Mouse (Mus musculus): ENCODE measurements at regions not wholly inside any gene's neighbourhood (a gene's known extent, or its start where the extent isn't known, plus 50 kb on each side); places are given as distances from the start of the nearest gene placed in this dataset.
A peak's percentile ranks its signal among the peaks of the same experiment; 100 is the strongest.

DNA sequence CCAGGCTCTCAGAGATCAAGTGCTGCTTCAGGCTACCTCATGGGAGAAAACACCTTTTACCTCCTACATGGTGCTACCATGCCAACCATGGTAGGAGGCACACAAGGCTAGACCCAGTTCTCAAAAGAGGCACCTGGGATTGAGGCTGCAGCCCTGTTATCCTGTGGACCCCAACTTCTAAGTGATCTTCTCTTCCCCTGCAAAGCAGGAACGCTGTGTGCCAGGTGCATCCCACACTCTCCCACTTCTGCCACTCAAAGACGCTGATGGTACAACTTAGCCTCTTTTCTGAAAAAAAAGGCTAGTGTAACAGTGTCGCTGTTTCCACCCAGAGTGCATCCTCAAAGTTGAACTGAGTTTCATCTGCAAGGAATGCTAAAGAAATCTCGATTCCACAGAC, 138.7 kb downstream of the Npy start:
- no peak overlapping the region for H3K9ac ChIP-seq
- H3K9me3 ChIP-seq (replicated peaks), result no peaks in the 10 kb centered on the region
- no peaks in the 10 kb centered on the region for H3K4me1 ChIP-seq (replicated peaks)
- no peaks in the 10 kb centered on the region for H3K27me3 ChIP-seq
- H3K4me2 ChIP-seq, result no peak overlapping the region
- H3K4me3 ChIP-seq, result no peak overlapping the region
- 80% methylated on average over 4 of the region's 4 CpGs for WGBS
- H3K27ac ChIP-seq, result no peak overlapping the region
- H3K36me3 ChIP-seq, result no peaks in the 10 kb centered on the region
- no peak for ATAC-seq (replicated peaks; ENCODE audit: insufficient number of reproducible peaks, insufficient read depth, low FRiP score, low read depth)

DNA sequence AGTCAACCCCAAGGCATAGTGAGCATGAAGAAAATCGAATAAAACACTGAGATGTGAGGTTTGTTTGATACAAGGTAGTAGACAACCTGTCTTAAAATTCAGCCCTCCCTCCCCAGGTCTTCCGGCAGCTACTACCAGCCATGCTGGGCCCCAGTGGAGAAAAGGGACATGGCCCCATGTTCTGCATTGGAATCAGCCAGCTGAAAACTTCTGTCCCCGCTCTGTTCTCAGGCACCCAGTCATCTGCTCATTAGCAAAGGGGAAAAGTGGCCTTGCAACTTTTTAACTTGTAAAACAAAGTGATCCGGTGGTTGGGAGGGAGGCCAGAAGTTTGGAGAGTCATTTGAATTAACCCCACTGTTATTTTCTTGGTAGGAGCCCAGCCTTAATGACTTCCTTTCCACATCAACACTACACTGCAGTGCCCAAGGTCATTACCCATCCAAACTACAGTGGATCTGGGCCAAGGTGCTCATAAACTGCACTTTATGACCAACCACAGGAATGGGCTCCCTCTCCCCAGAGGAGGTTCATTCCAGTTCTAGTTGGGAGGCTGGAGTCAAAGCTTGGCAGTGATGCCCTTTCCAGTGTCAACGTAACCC, 143.5 kb downstream of the Npy start:
- Histone ChIP-seq H3K4me2 (no peak overlapping the region), H3K27me3 (no peaks in the 10 kb centered on the region), H3K4me1 (replicated peaks) (no peaks in the 10 kb centered on the region), H3K4me3 (no peak overlapping the region), H3K36me3 (no peaks in the 10 kb centered on the region), H3K27ac (no peak overlapping the region), H3K9me3 (replicated peaks) (no peaks in the 10 kb centered on the region), H3K9ac (no peak overlapping the region)
- no peak for ATAC-seq (replicated peaks; ENCODE audit: insufficient number of reproducible peaks, insufficient read depth, low FRiP score, low read depth)
- 82% methylated on average over 5 of the region's 5 CpGs for WGBS

DNA sequence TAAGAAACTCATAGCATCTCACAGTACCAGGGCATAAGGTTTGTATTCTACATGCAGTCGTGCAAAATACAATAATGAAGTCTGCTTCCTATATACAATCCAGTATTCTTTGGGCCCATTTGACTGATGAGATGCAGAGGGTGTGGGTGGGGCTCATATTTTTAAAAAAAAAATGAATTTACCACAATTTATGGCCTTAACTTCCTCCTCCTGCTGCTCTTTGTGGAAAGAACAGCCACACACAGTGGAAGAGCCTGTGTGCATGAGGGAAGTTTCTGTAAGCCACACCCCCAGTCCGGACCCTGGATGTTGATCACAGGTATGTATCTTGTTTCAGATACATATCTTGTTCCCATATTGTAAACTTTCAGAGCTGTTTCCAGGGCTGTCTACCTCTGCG, 143.5 kb upstream of the Mpp6 start:
- Histone ChIP-seq H3K27me3 (no peaks in the 10 kb centered on the region), H3K4me3 (no peak overlapping the region), H3K4me2 (no peak overlapping the region), H3K9me3 (replicated peaks) (no peaks in the 10 kb centered on the region), H3K4me1 (replicated peaks) (no peaks in the 10 kb centered on the region), H3K36me3 (no peaks in the 10 kb centered on the region), H3K27ac (no peak overlapping the region), H3K9ac (no peak overlapping the region)
- ATAC-seq (replicated peaks; ENCODE audit: insufficient number of reproducible peaks, insufficient read depth, low FRiP score, low read depth), result no peak
- WGBS, result 77% methylated on average over 3 of the region's 3 CpGs

DNA sequence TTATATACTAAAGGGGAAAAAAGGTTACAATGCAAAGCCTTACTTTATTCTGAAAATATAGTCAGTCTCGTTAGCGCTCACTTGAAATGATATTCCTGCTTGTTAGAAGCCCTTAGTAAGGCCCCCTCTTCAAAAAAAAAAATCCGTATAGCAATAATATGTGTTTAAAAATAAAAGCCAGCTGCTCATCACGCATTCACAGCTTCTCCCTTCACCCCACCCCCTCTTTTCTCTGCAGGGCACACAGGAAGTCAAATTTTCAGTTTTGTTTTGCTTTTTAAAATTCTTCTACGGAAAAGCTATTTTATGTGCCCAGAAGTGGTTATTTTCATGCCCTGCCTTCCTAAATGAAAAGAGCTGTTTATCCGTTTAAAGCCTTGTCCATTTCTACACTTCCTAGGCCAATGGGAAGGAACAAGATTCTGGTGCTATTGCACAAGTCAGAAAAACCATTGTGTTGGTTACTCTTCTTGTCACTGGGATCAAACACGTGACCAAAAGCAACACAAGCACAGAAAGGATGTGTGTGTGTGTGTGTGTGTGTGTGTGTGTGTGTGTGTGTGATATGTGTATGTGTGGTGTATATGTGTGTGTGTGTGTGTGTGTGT, 136.7 kb upstream of the Mpp6 start:
- 65% methylated on average over 7 of the region's 7 CpGs for WGBS

DNA sequence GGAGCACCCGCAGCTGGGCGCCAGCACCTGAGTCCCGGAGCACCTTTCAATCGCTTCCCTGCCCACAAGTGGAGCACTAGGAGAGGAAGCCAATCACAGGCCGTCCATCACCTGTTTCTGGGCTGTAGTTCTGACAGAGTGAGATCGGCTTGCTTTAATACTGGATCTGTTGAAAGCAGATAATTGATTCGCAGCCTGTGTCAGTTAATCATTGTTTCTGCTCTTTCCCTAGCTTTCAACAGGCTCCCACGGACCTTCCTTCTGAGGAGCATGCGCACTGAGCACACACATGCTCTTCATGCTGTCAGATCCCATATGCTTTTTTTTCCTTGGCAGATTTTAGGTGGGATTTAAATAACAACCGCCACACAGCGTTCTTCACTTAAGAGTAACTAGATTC, 132.3 kb upstream of the Mpp6 start:
- no peak overlapping the region for H3K4me3 ChIP-seq
- H3K9me3 ChIP-seq (replicated peaks), result no peaks in the 10 kb centered on the region
- H3K4me1 ChIP-seq (replicated peaks), result no peaks in the 10 kb centered on the region
- peak overlapping the region; percentile 19; the same call in 1 of the 2 replicates for H3K4me2 ChIP-seq
- no peaks in the 10 kb centered on the region for H3K36me3 ChIP-seq
- H3K9ac ChIP-seq, result no peak overlapping the region
- no peak for ATAC-seq (replicated peaks; ENCODE audit: insufficient number of reproducible peaks, insufficient read depth, low FRiP score, low read depth)
- WGBS, result 54% methylated on average over 11 of the region's 11 CpGs
- no peak overlapping the region for H3K27ac ChIP-seq
- H3K27me3 ChIP-seq, result no peaks in the 10 kb centered on the region

More for the DNA sequence above, 136.7 kb upstream of the Mpp6 start:
- ATAC-seq (replicated peaks; ENCODE audit: insufficient number of reproducible peaks, insufficient read depth, low FRiP score, low read depth), result no peak
- H3K27me3 ChIP-seq, result no peaks in the 10 kb centered on the region
- H3K36me3 ChIP-seq, result no peaks in the 10 kb centered on the region
- H3K27ac ChIP-seq, result no peak overlapping the region
- H3K9me3 ChIP-seq (replicated peaks), result no peaks in the 10 kb centered on the region
- no peaks in the 10 kb centered on the region for H3K4me1 ChIP-seq (replicated peaks)
- no peak overlapping the region for H3K4me2 ChIP-seq
- H3K4me3 ChIP-seq, result no peak overlapping the region
- no peak overlapping the region for H3K9ac ChIP-seq

DNA sequence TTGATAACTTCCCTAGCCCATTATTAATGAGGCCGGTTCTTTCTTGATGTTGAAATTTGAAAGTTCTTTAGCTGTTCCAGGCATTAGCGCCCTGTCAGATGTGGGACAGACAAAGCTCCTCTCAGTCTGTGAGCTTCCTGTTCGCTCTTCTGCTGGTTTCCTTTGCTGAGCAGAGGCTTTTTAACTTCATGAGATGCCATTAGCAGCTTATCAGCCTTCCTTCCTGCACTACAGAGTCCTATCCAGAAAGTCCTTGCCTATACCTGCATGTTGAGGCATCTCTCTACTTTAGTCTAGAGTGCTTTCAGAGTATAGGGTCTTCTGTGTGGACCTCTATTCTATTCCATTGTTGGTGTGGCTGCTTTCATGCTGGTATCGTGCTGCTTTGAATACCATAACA, 126.3 kb upstream of the Mpp6 start:
- Histone ChIP-seq H3K27me3 (no peaks in the 10 kb centered on the region), H3K4me1 (replicated peaks) (peaks cover 8% of the 10 kb centered on the region), H3K27ac (no peak overlapping the region), H3K9me3 (replicated peaks) (no peaks in the 10 kb centered on the region), H3K9ac (no peak overlapping the region), H3K4me2 (no peak overlapping the region), H3K36me3 (no peaks in the 10 kb centered on the region), H3K4me3 (no peak overlapping the region)
- 73% methylated on average over 4 of the region's 4 CpGs for WGBS
- ATAC-seq (replicated peaks; ENCODE audit: insufficient number of reproducible peaks, insufficient read depth, low FRiP score, low read depth), result no peak

DNA sequence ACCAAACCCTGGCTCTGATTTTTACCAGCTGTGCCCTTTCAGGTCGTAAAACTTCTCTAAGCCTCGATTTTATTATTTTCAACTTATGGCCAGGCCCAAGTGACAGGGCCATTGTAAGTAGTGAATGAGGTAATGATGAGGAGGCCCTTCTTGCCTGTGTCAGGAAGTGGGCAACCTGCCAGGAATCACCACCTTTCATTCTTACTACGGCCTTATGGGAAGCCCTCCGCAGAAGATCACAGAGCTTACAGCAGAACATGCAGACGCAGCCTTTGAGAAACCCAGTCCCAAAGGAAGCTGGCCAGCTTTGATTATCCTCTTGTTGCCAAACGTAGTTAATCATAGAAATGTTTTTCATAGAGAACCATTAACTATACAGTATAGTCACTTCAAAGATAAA, 124.9 kb upstream of the Mpp6 start:
- no peak overlapping the region for H3K27ac ChIP-seq
- ATAC-seq (replicated peaks; ENCODE audit: insufficient number of reproducible peaks, insufficient read depth, low FRiP score, low read depth), result no peak; the same call in 1 of the 2 replicates

DNA sequence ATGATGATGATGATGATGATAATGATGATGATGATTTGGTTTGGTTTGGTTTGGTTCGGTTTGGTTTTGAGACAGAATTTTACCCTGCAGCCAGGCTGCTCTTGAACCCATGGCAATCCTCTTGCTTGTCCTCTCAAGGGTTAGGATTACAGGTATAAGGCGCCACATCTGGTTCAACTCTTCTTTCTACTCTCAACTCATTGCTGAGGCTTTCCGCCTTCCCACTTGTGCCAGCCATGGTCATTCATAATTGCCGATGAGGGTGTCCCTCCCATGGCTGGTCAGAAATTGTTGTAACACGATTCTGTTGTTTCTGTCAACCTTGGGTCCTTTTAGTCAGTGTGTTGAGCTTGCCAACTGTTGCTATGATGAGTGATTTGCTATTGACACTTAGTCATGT, 122.9 kb upstream of the Mpp6 start:
- Histone ChIP-seq H3K4me1 (replicated peaks) (peaks cover 27% of the 10 kb centered on the region), H3K4me2 (no peak overlapping the region), H3K9me3 (replicated peaks) (no peaks in the 10 kb centered on the region), H3K9ac (no peak overlapping the region), H3K27me3 (no peaks in the 10 kb centered on the region), H3K27ac (no peak overlapping the region), H3K36me3 (no peaks in the 10 kb centered on the region), H3K4me3 (no peak overlapping the region)
- WGBS, result 87% methylated on average over 5 of the region's 5 CpGs
- no peak for ATAC-seq (replicated peaks; ENCODE audit: insufficient number of reproducible peaks, insufficient read depth, low FRiP score, low read depth)

More for the DNA sequence above, 124.9 kb upstream of the Mpp6 start:
- Histone ChIP-seq H3K36me3 (no peaks in the 10 kb centered on the region), H3K4me2 (no peak overlapping the region), H3K9me3 (replicated peaks) (no peaks in the 10 kb centered on the region), H3K4me3 (no peak overlapping the region), H3K9ac (no peak overlapping the region), H3K4me1 (replicated peaks) (peaks cover 18% of the 10 kb centered on the region), H3K27me3 (no peaks in the 10 kb centered on the region)
- WGBS, result 17% methylated on average over 6 of the region's 6 CpGs

DNA sequence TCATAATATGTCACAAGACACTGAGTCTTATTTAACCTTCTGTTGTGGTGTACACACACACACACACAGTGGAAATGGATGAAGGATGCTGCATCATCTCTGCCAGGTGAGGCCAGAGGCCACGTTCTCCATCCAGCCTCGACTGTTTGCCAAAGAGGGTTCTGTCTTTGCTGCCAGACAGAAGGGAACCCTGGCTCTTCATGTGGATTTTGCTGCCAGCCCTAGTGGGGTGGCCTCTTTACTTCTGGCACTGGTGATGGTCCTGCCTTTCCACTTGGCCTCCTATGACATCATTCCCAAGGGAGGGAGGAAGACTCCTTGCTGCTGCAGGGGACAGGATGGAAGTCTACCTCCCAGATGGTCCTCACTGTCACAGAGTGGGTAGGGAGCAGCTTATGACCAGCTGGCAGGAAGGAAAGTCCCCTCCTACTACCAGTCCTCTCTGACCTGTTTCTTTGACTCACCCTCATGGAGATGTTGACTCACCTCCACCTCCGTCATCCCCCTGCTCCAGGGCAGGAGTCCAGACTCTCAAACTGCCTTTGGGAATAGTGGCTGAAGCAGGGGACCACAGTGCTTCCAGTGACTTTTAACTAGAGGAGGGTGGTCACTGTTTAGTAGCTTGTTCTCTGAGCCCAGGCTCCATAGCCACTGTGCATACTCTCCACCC, 122.4 kb upstream of the Mpp6 start:
- no peak overlapping the region for H3K4me2 ChIP-seq
- ATAC-seq (replicated peaks; ENCODE audit: insufficient number of reproducible peaks, insufficient read depth, low FRiP score, low read depth), result no peak
- H3K36me3 ChIP-seq, result no peaks in the 10 kb centered on the region
- no peaks in the 10 kb centered on the region for H3K27me3 ChIP-seq
- no peak overlapping the region for H3K27ac ChIP-seq
- WGBS, result 78% methylated on average over 3 of the region's 3 CpGs
- no peak overlapping the region for H3K9ac ChIP-seq
- no peaks in the 10 kb centered on the region for H3K9me3 ChIP-seq (replicated peaks)
- H3K4me1 ChIP-seq (replicated peaks), result peaks cover 29% of the 10 kb centered on the region
- H3K4me3 ChIP-seq, result no peak overlapping the region

DNA sequence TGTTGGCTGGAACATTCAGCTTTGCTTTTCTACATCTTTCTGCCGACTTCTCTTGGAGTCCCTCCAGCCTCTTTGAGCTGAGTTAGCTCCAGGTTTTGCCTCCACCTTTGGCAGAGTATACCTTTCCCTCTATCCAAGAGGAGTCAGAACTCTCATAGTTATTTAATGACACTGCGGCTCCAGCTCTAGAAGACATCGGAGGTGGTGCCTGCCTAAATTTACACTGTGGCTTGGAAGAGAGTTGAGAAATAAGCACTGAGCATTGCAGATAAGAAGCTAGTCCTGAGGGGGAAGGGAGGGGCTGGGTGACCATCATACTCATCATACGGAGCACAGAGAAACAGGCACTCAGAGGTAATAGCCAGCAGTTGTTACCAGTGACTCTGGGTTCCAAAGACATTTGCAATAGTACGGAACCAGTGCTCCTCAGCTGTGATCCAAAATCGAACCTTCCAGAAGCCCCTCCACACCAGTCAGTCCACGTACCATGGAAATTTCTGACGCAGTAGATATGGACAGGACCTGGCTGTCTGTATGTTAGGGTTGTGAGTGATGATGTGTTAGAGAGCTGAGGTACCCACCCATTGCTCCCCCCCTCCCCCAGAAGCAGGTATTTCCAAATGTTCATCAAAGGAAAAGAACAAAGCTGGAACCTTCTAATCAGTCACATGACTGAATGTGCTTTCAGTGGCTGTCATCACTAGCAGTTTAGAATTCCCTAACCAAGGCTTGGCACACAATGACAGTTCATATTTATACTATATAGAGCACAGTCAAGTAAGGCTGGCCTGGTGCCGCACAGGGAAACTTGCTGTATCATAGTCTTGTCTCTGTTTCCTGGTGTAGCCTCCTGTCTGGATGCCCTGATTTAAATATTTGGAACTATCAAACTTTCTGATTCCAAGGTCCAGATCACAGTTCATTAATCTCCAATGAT, 120.2 kb upstream of the Mpp6 start:
- Histone ChIP-seq H3K9me3 (replicated peaks) (no peaks in the 10 kb centered on the region), H3K4me1 (replicated peaks) (peaks cover 32% of the 10 kb centered on the region), H3K4me2 (peak overlapping the region; percentile 50), H3K27ac (peak overlapping the region; percentile 83), H3K27me3 (no peaks in the 10 kb centered on the region), H3K9ac (no peak overlapping the region), H3K36me3 (no peaks in the 10 kb centered on the region), H3K4me3 (0 out of 2 replicates have a peak overlapping the region, but pooled peaks have one; percentile 4)
- ATAC-seq (replicated peaks; ENCODE audit: insufficient number of reproducible peaks, insufficient read depth, low FRiP score, low read depth), result peak; percentile 88
- 35% methylated on average over 9 of the region's 9 CpGs for WGBS

DNA sequence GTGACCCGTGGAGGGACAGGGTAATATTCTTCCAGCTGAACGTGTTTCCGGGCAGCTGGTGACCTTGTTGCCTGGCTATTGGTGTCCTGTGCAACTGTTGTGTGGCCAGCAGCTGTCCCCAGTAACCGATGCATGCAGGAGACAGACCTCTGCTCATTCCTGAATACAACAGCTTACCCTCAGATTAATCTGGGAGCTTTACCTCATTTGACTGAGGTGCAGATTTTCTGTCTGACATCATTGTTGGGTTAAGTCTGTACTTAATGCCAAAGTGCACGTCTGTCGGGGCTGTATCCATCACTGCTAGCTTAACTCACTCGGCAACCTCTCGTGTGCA, 119.6 kb upstream of the Mpp6 start:
- peak; percentile 40; the same call in 1 of the 2 replicates for ATAC-seq (replicated peaks; ENCODE audit: insufficient number of reproducible peaks, insufficient read depth, low FRiP score, low read depth)
- peaks cover 27% of the 10 kb centered on the region for H3K4me1 ChIP-seq (replicated peaks)
- no peak overlapping the region for H3K9ac ChIP-seq
- H3K4me2 ChIP-seq, result peak overlapping the region; percentile 50
- no peaks in the 10 kb centered on the region for H3K9me3 ChIP-seq (replicated peaks)
- H3K36me3 ChIP-seq, result no peaks in the 10 kb centered on the region
- no peak overlapping the region for H3K4me3 ChIP-seq
- peak overlapping the region; percentile 83 for H3K27ac ChIP-seq
- WGBS, result 21% methylated on average over 8 of the region's 8 CpGs
- H3K27me3 ChIP-seq, result no peaks in the 10 kb centered on the region
